Mouse (Mus musculus) CD8-positive naive resting alpha-beta T cell, adult 2 months (primary cell): ENCODE measurements around the gene Vasn.

ENCODE experiments used
- DNase-seq, 2 experiments: peaks; one replicate each; pipeline ENCODE4 v3.0.0; 2022; ENCODE audit warnings: low read depth in 2 of 2, low spot score in 2 of 2

The Vasn gene

GRCm38 (mm10) chr16:4639831-4640237 is at the start of gene Vasn, which contains the start of gene Dnaja3:
Vasn (plus strand) TSS chr16:4639941.
Dnaja3 (plus strand) TSS chr16:4639989.
- DNase-seq, result no peak

- no peak for DNase-seq
Measured at GRCm38 (mm10) chr16:4590236-4590635, 49.5 kb upstream of the Vasn start.

GRCm38 (mm10) chr16:4592909-4593875 is 46.5 kb upstream of the Vasn start:
- peak in 1 of 2 experiments; percentile 40 for DNase-seq

- no peak for DNase-seq
Measured at GRCm38 (mm10) chr16:4593971-4594813, 45.5 kb upstream of the Vasn start, which contains the start of gene Glis2. Glis2 (plus strand) TSS chr16:4594713.

- DNase-seq, result no peak
Measured at GRCm38 (mm10) chr16:4594814-4595526, 44.8 kb upstream of the Vasn start.

GRCm38 (mm10) chr16:4595527-4595963 is 44.2 kb upstream of the Vasn start:
- no peak for DNase-seq

GRCm38 (mm10) chr16:4596141-4596728 is 43.5 kb upstream of the Vasn start:
- DNase-seq, result no peak

- no peak for DNase-seq
Measured at GRCm38 (mm10) chr16:4596836-4597235, 42.9 kb upstream of the Vasn start.

GRCm38 (mm10) chr16:4597296-4597695 is 42.4 kb upstream of the Vasn start:
- DNase-seq, result no peak

- DNase-seq, result no peak
Measured at GRCm38 (mm10) chr16:4598041-4598440, 41.7 kb upstream of the Vasn start.

- no peak for DNase-seq
Measured at GRCm38 (mm10) chr16:4598891-4599543, 40.7 kb upstream of the Vasn start.

- DNase-seq, result no peak
Measured at GRCm38 (mm10) chr16:4599616-4600015, 40.1 kb upstream of the Vasn start.

- no peak for DNase-seq
Measured at GRCm38 (mm10) chr16:4600701-4601310, 38.9 kb upstream of the Vasn start.

GRCm38 (mm10) chr16:4602189-4602588 is 37.6 kb upstream of the Vasn start:
- DNase-seq, result no peak

- DNase-seq, result no peak
Measured at GRCm38 (mm10) chr16:4602766-4603452, 36.8 kb upstream of the Vasn start.

GRCm38 (mm10) chr16:4603453-4603837 is 36.3 kb upstream of the Vasn start:
- no peak for DNase-seq

GRCm38 (mm10) chr16:4604293-4604837 is 35.4 kb upstream of the Vasn start:
- DNase-seq, result no peak

- DNase-seq, result no peak
Measured at GRCm38 (mm10) chr16:4605514-4606131, 34.1 kb upstream of the Vasn start.
